Mouse (Mus musculus): Measurements from ENCODE around the gene Cox11. TPM values are rescaled to one million over a fixed set of nuclear protein-coding genes. Genes with fewer than 3 reads are reported as not detected.

Gene Cox11
- 10 to 100 TPM; 19.4 to 23.1 (median 21.4) TPM for total RNA-seq (2022)

DNA sequence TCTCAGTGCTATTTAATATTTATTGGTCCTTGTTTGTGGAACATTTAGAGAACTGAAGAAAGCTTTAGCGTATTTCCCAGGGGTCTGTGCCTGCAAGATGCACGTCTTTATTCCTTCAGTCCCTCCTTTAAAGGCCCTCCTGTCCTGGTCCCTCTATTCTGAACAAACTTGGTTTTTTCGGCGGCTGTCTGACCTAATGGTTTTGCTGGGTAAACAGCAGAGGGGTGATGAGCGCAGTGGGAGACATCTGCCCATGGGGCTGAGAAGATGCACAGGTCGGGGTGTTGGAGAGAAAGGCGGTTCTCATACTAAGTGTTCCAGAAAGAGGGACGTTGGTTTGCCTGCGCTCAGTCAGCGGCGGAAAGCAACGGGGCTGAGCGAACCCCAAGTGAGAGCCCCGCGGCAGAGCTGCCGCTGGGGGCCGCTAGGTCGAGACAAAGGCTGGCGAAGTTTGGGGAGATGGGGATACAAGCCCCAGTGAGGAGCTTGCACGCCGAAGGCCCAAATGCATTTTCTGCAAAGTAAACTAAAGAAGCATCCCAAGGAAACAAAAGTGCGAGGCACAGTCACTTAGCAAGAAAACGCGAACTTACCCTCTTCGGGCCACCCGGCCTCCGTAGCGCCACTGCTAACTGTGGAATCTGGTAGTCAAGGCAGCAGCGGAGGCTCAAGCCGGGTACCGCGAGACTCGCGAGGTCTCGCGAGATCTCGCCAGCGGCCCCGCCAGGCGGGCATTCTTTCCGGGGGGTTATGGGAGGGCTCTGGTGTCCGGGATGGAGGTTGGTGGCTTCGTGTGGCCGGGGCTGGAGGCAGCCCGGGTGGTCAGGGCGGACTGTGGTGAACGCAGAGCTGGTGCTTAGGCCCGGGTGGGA lies at the start of gene Cox11, which contains the start of gene Stxbp4:
TSS of gene Cox11 (plus strand) at position 734 of the 872 bp plus-strand sequence.
TSS of gene Stxbp4 (minus strand) at position 645 of the 872 bp plus-strand sequence.
- DNase-seq (ENCODE audit: low spot score): peak; percentile 91

GRCm38 (mm10) chr11:90590996-90591395 lies 47.0 kb upstream of the Cox11 start:
- no peak for DNase-seq (ENCODE audit: low spot score)

- no peak for DNase-seq (ENCODE audit: low spot score)
These were observed 42.1 kb upstream of the Cox11 start for GRCm38 (mm10) chr11:90595826-90596225.

GRCm38 (mm10) chr11:90603066-90603465 lies 34.9 kb upstream of the Cox11 start:
- DNase-seq (ENCODE audit: low spot score): no peak

DNA sequence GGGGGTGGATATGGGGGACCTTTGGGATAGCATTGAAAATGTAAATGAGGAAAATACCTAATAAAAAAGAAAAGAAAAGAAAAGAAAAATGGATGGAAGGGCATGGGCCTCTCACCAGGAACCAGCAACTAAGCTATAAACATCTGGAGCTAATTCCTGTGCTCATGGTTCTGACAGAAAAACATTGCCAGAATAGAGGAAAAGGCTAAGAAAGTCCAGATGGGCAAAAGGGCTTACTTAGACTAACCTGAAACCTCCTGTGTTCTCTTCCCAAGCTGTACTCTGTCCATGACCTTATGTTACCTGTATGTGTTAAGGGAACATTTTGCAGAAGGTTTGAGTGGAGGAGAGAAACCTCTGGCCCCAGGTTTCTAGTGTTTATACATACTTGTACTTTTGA lies 25.9 kb upstream of the Cox11 start:
- DNase-seq (ENCODE audit: low spot score): no peak

- no peak for DNase-seq (ENCODE audit: low spot score)
These were observed 23.2 kb upstream of the Cox11 start for GRCm38 (mm10) chr11:90614743-90615142.

GRCm38 (mm10) chr11:90616431-90616830 lies 21.5 kb upstream of the Cox11 start:
- peak; percentile 16 for DNase-seq (ENCODE audit: low spot score)

DNA sequence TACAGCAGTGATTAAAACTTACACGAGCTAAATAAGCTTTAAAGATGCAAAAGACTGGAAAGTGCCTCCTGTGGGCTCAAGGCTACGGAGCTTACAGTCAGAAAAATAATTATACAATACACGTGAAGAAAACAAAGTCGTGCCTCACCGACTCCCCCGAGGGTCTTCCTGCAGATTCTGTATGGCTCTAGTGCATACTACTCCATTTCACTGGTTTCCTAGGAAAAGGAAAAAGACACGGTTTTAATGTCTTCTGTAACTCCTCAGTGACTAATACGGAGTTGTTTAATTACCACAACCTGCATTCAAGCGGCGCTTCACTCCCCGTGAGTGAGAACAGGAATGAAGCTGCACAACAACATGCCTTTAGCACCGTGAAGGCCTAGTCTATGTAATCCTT lies 15.9 kb upstream of the Cox11 start:
- DNase-seq (ENCODE audit: low spot score): no peak

DNA sequence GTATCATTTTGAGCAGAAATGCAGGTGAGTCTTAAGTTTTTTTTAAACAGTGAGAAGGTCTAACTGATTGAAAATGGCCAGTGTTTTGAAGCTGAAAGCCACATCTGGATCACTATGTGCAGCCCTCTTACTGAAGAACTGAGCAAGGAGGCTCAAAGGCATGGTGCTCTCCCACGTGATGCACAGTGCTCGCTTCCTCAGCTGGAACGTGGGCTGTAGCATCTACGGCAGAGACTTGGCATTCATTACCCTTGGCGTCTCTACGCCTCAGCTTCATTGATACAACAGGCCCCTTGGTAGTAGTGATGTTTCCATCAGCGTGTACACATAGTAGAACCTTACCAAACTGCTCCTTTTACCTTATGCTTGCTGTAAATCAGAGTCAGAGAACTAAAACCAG lies 15.5 kb upstream of the Cox11 start:
- no peak for DNase-seq (ENCODE audit: low spot score)

DNA sequence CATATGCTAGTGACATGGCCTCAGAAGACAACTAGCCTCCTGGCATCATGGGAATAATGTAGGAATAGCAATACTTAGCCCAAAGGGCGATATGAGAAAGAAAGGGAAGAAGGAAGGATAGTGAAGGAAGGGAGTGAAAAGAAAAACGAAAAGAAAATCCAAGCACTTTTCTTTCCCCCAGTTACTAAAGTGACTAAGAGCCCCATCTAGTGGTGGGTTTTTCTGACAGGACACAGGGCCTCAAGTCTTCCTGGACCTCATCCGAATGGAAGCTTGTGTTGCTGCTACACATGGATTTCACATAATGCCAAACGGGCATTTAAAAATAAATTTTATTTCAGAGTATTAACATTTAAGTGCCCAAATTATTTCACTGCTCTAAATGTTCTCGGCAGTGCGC lies 14.5 kb upstream of the Cox11 start:
- peak; percentile 36 for DNase-seq (ENCODE audit: low spot score)

DNA sequence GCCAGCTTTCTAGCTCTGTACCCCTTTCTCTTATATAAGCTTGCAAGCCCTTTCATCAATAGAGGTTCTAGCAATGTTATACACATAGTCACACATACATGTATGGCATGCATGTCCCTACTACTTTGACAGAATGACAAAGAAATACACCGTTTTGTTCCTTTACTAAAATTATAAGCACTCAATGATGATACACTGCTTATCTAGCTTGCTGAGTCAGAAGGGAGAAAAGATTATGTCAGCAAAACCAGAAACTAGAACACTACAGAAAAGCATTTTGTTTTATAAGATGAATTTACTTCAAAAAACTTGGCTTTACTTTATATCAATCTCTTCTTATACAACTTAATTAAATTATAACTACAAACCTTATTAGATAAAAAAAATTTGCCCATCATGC lies 12.8 kb upstream of the Cox11 start:
- DNase-seq (ENCODE audit: low spot score): no peak

GRCm38 (mm10) chr11:90627751-90628150 lies 10.2 kb upstream of the Cox11 start:
- DNase-seq (ENCODE audit: low spot score): no peak

DNA sequence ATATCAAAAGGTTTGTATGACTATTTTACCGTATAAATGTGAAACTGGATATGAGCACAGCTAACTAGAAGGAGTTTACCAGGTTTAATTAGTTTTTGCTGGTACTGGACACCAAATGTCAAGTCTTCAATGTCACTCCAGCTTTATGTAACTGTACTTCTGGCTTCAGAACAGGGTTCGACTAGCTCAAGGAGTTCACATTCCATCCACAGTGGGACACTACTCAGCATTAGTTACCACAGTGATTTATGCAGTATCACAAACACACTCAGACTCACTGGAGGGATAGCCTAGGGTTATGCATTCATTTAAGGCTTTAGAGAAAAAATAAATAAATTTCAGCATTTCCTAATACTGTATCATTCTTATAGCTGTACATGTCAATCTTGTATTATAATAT lies 5.5 kb upstream of the Cox11 start:
- DNase-seq (ENCODE audit: low spot score): no peak

DNA sequence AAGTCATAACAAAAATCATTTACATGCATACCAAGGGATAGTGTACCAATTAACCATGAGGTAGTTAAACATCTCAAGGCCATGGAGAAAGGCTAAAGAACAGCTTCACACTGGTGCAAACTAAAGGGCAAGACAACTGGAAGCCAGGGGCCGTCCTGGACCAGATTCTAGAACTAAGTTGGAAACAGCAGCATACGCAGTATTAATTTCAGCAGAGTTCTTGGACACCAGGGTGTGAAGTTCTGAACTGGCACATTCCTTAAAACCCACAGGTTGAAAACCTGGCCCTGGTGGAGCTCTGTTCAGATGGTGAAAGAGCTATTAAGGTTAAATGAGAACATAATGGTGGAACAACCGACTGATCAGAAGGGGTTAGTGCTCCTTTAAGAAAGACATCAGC lies 3.3 kb upstream of the Cox11 start:
- DNase-seq (ENCODE audit: low spot score): no peak

- DNase-seq (ENCODE audit: low spot score): peak; percentile 7
These were observed 398 bp downstream of the Cox11 start for GRCm38 (mm10) chr11:90638312-90638830.

GRCm38 (mm10) chr11:90649777-90650176 lies 11.8 kb downstream of the Cox11 start:
- DNase-seq (ENCODE audit: low spot score): no peak

DNA sequence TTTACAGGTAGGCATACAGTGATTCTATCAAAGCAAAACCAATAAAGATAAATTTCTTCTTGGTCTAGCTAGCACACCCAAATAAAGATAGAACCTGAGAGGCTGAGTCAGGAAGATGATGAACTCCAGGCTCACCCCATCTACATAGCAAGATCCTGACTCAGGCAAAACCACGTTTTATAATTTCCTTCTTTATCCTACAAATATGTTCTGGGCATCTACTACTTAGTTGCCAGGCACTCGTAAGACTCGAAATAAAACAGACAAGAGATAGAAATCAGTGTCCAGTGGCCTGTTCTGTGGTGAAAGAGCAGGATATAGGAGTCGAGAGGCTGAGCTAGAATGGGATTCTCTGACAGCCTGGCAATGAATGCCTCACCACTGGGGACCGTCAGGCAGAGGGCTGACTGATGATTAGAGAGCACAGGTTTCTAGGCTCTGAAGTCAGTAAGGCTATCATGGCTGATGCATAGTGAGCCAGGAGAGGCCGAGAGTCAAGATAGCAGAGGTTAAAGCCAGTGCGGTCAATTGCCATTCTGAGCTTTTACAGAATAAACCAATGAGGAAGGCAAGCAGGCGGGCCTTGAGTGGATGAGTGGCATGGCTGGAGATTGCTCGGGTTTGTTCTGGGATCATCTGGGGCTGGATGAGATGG lies 12.4 kb downstream of the Cox11 start:
- no peak for DNase-seq (ENCODE audit: low spot score)

- no peak for DNase-seq (ENCODE audit: low spot score)
These were observed 14.6 kb downstream of the Cox11 start for GRCm38 (mm10) chr11:90652603-90653002.

- DNase-seq (ENCODE audit: low spot score): no peak
These were observed 19.6 kb downstream of the Cox11 start for GRCm38 (mm10) chr11:90657527-90657926.

DNA sequence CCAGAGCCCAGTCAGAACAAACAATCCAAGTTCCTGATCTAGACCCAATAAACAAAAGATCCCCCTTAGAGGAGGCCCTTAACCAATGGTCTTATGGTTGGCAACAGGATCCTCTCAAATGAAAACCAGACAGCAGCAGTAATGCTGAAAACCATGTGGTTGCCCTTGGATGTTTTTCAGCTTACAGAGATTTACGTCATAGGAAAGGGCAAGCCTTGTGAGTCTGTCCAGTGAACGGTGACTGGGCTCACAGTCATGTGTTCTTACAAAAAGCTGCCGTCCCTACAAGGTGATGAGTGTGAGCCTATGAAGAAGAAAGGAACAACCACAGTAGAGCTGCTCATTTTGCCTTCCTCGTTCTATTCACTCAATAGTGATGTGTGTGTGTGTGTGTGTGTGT lies 22.7 kb downstream of the Cox11 start:
- DNase-seq (ENCODE audit: low spot score): no peak

- DNase-seq (ENCODE audit: low spot score): no peak
These were observed 25.1 kb downstream of the Cox11 start for GRCm38 (mm10) chr11:90663052-90663451.

DNA sequence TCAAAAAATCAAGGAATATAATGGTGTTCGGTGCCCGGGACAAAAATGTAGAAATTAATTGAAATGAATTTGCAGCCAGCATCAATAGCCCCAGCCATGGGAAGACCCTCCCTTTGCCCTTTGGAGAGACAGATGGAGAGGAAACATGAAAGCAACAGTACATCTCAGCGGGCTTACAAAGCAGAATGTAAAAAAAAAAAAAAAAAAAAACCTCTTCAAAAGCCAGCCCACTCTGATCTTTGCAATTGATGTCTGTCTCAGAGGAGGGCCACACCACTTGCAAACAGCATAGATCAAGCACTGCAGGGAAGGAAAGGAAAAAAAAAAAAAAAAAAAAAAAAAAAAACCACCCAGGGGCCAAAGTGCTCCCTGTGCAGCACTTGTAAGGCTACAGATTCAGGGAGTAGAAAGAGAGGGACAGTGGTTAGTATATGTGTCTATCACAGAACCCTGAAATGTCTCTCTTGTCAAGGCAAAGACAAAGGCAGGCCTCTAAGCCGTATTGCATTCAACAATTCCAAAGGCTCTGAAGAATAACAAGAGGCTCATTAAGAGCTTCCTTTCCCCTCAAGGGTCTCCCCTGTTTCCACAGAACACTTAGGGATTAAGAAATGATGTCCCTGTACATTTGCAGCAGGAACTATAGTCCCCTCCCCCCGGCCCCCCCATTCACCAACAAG lies 25.8 kb downstream of the Cox11 start:
- DNase-seq (ENCODE audit: low spot score): no peak
